Mouse (Mus musculus) ES-E14 (cell line): Measurements from ENCODE around the gene Cic.

Source experiments
- CHD2 ChIP-seq: IDR thresholded peaks from 2 replicates; pipeline ENCODE4 v1.6.1; 2014; ENCODE audit warnings: mild to moderate bottlenecking, low read depth, low read length, inconsistent platforms
- HCFC1 ChIP-seq: IDR thresholded peaks from 2 replicates; pipeline ENCODE4 v1.6.1; 2012; ENCODE audit warnings: low read length, inconsistent platforms, borderline replicate concordance; ENCODE audit not compliant: insufficient read depth
- MAFK ChIP-seq: IDR thresholded peaks from 2 replicates; pipeline ENCODE4 v1.6.1; 2014; ENCODE audit warnings: mild to moderate bottlenecking, low read depth, low read length, inconsistent platforms; ENCODE audit not compliant: insufficient read depth
- ZC3H11A ChIP-seq: IDR thresholded peaks from 2 replicates; pipeline ENCODE4 v1.6.1; 2012; ENCODE audit warnings: low read depth, mild to moderate bottlenecking, inconsistent platforms, low read length, borderline replicate concordance
- ZNF384 ChIP-seq: IDR thresholded peaks from 2 replicates; pipeline ENCODE4 v1.6.1; 2012; ENCODE audit warnings: low read depth, low read length, inconsistent platforms

DNA sequence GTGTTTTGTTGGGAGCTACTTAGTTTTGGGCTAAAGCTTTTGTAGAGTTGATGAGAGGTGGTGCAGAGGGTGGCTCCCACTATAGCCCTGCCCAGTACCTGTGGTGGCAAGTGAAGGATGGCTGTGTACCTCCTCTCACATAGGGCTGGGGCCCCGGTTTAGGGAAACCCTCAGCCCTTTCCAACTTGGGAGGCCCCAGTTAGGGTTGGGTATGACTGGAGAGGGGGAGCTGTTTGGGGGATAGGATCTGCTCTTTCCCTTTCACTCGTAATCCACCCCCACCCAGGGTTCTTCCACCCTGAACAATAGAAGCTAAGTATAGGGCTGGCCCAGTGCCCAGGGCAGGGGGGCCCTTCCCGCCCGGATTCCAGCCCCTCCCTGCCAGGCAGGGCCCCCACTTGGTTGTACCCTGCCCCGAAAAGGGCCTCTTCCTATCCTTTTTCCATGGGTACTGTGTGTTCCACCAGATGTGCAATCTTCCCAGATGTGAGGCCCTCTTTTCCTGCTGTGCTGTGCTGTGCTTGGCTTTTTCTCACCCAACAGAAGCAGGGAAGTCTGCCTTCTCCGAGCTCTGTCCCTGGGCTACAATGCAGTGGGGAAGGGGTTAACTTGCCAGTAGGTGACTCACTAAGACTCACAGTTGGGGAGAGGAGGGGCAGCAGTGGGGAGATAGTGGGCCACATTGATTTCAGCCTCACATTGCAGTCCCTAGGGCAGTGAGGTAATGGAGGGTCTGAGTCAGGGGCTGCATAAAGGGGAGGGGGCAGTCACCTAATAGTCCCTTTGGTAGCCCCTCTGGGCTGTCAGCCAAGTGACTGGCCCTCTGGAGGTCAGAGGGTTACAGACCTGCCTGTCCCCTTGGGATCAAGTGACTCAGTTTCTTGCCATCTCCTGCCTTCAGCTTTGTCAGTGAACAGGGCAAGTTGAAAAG lies 12.6 kb downstream of the Cic start:
- no peak for TF ChIP-seq HCFC1
- TF ChIP-seq ZC3H11A = no peak
- no peak for TF ChIP-seq ZNF384
- TF ChIP-seq MAFK = no peak
- no peak for TF ChIP-seq CHD2
